Mouse (Mus musculus): ENCODE measurements around the gene Tle2. TPM values are rescaled to one million over a fixed set of nuclear protein-coding genes. Genes with fewer than 3 reads are reported as not detected.
A peak's percentile ranks its signal among the peaks of the same experiment; 100 is the strongest.

The Tle2 gene
- total RNA-seq, 1 experiment from 2014 or later: 1.5 TPM

DNA sequence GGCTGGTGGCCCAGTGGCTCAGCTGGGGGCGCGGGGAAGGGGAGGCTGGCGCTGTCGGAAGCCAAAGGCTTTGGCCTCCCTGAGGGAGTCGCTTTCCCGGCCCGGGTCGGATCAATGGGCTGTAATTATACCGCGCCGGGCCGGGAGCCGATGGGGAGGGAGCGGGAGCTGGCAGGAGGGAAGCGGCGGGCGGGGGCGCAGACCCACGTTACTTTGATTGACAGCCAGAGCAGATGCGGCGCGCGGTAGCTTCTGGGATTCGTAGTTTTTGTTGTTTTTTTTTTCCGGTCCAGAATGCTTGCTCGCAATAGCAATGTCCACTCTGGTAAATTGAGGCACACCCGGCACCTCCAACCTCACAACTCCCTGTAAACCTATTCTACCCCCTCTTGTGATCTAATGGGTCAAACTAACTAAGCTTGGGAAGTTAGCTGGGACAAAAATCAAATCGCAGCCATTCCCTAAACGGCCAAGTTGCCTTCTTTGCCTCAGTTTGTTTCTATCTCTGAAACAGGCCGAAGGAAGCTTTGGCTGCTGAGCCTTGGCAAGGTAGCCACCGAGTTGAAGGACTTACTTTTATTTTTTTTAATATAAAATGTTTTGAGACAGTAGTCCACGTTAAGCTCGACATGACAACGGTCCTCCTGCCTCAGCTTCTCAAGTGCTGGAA, 3.4 kb upstream of the Tle2 start:
- peak; percentile 44 for ATAC-seq (ENCODE audit: extremely low read depth, insufficient number of reproducible peaks, low FRiP score, poor library complexity, severe bottlenecking)

DNA sequence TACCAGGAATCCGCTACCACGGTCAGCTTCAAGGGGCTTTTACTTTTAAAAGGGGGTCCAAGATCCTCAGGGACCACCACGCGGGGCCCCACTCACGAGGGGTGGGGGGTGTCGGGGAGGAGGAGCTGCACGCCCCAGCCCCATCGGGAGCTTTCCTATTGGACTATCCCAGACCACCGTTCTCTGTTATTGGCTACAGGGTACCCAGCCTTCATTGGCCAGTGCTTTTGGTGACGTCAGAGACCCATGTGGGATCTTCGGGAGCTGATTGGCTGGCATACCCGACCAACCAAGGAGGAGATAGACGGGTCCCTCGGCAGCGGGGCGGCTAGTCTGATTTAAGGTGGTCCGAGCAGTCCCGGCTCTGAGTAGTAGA, 2.9 kb upstream of the Tle2 start:
- ATAC-seq (ENCODE audit: extremely low read depth, insufficient number of reproducible peaks, low FRiP score, poor library complexity, severe bottlenecking): peak; percentile 90

DNA sequence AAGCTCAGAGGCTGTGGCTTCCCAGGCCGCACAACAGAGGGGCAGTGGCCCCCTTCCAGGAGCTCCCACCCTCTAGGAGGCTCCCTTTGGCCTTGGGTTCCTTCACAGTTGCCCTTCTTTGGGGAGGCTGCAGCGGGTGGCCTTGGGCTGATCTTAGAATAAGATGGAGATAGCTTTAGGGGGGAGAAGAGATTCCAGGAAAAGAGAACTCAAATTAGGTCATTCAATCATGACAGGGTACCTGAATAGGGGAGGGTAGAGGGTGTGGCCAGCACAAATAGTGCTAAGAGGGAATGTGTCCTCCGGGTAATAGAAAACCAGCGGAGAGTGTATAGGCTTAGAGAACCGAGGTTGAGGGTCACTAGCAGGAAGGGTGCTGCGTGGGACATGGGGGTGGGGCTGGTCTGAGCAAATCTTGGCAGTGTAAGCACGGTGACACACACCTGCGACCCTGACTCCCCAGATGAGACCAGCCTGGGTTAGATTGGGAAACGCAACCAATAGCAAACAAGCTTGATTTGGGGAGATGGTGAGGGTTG, 2.2 kb upstream of the Tle2 start:
- no peak for ATAC-seq (ENCODE audit: extremely low read depth, insufficient number of reproducible peaks, low FRiP score, poor library complexity, severe bottlenecking)

DNA sequence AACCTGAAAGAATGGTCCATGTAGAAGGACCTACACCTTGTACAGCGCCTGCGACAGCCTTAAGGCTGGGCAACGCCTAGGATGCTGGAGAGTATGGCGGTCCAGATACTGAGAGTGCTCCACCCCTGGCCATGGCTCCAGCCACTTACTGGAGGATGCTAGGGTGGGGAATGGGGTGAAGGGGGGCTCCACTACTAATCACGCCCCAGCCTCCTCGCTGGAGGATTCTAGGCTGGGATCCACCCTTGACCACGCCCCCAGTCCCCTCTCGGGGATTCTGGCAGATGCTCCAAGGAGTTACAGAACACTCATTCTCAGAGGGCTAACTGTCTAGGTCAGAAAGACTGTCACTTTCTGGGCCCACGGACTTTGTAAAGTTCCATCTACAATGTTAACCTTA, 1.4 kb upstream of the Tle2 start:
- no peak for ATAC-seq (ENCODE audit: extremely low read depth, insufficient number of reproducible peaks, low FRiP score, poor library complexity, severe bottlenecking)

DNA sequence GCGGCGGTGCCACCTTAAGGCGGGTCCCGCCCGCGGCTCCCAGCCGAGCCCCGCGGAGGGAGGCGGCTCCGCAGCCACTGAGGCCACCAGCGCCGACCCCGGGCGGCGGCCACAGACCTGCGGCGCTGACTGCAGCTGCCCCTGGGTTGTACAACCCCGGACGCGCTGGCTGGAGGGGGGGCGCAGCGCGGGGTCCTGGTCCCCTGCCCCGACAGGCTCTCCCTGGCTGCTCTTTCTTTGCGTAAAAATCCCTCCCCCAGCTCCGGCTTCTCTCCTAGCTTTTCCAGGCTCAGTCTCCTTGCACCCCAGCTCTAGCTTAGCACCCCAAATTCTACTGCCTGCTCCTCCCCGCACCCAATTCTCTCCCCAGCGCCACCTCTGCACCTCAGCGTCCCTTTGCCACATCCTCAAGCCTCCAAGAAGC, 859 bp downstream of the Tle2 start:
- ATAC-seq (ENCODE audit: extremely low read depth, insufficient number of reproducible peaks, low FRiP score, poor library complexity, severe bottlenecking): no peak

DNA sequence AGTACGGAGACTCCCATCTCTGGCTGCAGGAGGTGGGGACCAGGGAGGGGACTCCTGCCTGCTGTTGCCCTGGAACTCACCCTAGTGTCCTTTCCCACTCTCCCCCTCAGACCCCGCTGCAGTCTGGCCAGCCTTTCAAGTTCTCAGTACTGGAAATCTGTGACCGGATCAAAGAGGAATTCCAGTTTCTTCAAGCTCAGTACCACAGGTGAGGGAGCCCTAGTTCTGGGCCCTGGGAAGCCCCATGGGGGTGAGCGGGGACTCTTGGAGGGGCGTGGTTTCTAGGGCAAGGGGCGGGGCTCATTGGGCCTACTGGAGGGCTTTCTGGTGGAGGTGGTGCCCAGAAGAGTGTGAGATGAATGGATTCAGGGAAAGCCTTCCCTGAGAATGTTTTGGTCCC, 1.3 kb downstream of the Tle2 start:
- no peak for ATAC-seq (ENCODE audit: extremely low read depth, insufficient number of reproducible peaks, low FRiP score, poor library complexity, severe bottlenecking)

DNA sequence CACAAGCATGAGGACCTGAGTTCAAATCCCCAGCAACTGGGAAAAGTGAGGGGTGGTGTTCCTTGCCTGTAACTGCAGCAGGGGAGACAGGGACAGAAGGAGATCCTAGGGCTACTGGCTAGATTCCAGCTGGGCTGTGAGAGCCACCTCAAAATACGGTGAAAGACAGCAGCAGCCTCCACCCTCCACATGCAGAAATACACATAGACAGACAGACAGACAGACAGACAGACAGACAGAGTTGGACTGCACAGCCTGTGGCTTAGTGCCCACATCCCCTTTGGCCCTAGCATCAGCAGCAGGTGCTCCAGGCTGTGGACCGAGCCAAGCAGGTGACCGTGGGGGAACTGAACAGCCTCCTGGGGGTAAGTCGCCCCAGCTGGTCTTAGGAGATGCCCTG, 5.6 kb downstream of the Tle2 start:
- no peak for ATAC-seq (ENCODE audit: extremely low read depth, insufficient number of reproducible peaks, low FRiP score, poor library complexity, severe bottlenecking)

DNA sequence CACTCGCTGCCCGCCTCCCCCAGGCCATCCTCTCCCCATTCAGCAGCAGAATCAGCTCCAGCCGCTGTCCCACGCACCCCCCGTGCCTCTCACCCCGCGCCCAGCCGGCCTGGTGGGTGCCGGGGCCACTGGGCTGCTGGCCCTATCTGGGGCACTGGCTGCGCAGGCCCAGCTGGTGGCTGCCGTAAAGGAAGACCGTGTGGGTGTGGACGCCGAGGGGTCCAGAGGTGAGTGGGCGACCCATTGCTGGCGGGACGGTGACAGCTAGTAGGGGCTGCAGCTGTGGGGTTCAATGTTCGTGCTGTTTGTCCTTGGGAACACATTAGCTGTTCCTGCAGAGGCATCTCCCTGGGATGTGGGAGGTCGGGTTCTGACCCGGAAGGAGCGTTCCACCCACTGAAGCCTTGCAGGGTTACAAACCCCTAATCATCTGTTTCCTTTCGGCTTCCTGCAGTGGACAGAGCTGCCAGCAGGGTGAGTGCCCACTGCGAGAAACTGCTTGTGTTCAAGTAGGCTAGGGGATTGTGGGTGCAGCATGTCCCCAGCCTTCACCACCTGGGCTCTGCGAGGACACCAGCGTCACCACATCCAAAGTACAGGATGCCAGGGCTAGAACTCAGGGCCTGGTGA, 6.2 kb downstream of the Tle2 start:
- ATAC-seq (ENCODE audit: extremely low read depth, insufficient number of reproducible peaks, low FRiP score, poor library complexity, severe bottlenecking): peak; percentile 56

DNA sequence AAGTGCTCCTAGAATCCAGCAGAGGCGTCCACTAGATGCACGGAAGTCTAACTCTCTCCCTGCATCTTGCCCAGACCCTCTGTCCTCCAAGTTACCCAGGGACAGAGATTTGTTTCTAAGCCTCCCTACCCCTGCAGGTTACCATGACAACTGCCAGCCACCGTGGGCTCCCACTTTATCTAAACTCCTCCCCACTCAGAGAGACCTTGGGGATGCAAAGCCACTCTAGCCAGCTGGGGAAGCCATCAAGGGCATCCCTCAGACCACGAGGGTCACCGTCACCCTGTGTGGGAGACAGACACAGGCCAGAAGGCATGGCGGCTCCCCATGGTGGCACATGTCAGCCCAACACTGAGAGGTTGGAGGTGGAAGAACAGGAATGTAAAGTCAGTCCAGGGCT, 9.0 kb downstream of the Tle2 start:
- no peak for ATAC-seq (ENCODE audit: extremely low read depth, insufficient number of reproducible peaks, low FRiP score, poor library complexity, severe bottlenecking)

DNA sequence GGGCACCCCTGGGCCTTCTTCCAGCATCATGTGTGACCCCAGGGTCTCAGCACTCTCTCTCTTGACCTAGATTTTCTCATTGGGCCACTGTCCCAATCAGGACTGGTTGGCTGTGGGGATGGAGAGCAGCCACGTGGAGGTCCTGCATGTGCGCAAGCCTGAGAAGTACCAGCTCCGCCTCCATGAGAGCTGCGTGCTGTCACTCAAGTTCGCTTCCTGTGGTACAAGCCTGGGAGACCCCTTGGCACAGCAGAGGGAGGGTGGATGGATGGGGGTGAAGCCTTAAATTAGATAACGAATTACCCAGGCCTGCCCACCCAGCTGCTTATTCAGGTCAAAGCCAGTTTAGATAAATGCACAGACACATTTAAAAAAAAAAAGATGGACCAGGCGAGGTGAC, 14.4 kb downstream of the Tle2 start:
- no peak for ATAC-seq (ENCODE audit: extremely low read depth, insufficient number of reproducible peaks, low FRiP score, poor library complexity, severe bottlenecking)

DNA sequence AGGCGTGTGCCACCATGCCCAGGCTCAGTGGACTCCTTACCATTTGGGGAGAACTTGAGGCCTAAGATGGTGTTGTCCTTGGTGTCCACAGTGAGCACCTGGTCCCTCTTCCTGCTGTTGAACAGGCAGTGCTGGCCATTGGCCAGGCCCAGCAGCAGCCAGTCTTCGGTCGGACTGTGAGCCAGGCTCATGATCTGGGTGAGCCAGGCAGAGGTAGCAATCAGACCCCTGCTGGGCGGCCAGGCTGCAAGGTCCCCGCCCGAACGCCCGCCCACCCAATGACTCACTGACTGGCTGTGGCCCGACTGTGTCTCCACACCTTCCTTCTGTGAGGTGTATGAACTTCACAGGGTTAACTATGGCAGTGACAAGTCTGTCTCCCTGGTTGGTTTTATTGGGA, 17.5 kb downstream of the Tle2 start:
- no peak for ATAC-seq (ENCODE audit: extremely low read depth, insufficient number of reproducible peaks, low FRiP score, poor library complexity, severe bottlenecking)

DNA sequence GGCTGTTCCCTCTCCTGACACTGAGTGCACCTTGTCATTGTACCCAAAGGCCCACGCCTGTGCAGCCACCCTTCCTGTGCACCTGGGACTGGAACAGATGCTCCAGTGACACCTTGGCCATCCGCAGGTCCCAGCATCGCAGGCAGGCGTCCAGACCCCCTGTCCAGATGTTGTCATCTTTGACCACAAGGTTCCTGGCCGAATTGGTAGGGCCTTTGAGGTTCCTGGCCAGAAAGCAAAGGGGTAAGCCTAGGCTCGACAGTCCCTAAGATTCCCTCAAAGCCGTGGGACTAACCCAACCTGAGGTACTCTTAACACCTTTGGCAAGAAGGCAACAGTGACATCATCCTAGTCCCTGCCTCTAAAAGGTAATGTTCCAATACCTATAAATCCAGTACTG, 18.3 kb downstream of the Tle2 start:
- no peak for ATAC-seq (ENCODE audit: extremely low read depth, insufficient number of reproducible peaks, low FRiP score, poor library complexity, severe bottlenecking)

DNA sequence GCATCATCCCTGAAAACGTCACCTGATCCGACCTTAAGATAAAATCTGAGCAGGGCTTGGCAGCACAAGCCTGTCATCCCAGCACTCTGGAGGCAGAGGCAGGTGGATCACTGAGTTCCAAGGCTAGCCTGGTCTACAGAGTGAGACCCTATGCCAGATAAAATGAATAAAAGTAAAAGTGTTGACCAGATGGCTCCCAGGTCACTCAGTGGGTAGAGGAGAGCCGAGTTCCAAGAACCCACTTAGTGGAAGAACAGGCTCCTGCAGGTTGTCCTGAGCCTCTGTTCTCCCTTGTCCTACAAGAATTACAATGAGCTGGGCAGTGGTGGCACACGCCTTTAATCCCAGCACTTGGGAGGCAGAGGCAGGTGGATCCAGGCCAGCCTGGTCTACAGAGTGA, 18.9 kb downstream of the Tle2 start:
- no peak for ATAC-seq (ENCODE audit: extremely low read depth, insufficient number of reproducible peaks, low FRiP score, poor library complexity, severe bottlenecking)

DNA sequence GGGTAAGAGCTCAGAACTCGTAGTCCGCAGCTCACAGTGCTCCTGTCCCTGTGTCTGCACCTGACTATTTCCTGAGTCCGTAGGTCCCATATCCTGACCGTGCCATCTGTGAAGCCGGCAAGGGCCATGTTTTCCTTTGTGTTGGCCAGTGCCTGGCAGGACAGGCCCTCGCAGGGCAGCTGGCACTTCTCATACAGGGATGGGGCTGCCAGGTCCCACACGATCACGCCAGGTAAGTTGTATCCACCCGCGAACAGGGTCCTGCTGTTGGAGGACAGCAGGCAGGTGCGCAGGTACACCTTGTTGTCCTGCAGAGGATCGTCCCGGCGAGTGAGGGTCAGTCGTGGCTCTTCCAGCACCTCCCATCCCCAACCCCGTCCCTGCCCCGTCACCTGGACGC, 19.6 kb downstream of the Tle2 start:
- ATAC-seq (ENCODE audit: extremely low read depth, insufficient number of reproducible peaks, low FRiP score, poor library complexity, severe bottlenecking): no peak

DNA sequence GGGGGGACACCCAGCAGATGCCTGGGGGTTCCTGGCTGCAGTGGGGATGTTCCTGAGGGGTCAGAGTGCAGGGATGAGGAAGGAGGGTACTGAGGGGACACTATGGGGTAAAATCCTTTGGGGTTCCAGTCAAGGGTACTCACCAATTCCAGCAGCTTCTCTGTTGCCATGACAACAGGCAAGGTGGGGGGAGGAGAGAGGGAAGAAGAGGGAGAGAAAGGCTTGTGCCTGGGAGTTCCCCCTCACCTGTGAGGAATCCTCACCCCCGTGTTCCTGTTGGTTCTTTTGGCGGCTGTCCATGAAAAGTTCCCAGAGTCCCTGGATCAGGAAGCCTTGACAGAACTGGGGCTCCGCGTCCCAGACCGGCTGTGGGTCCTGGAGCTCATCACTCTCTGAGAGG, 21.2 kb downstream of the Tle2 start:
- no peak for ATAC-seq (ENCODE audit: extremely low read depth, insufficient number of reproducible peaks, low FRiP score, poor library complexity, severe bottlenecking)

DNA sequence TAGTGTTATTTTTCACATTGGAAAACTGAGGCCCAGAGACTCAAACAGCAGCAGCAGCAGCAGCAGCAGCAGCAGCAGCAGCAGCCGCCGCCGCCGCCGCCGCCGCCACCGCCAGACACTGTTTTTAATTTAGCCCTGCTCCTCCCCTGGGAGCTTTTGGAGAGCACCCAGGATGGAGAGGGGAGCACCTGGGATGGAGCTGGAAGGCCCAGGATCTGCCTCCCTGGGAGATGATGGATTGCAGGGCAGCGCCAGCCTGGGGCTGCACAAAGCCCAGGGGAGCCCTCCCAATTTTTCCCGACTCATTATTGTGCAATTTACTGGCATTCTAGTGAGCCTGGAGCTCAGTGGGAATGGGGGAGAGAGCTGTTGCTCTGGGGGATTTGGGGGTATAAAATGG, 22.2 kb downstream of the Tle2 start:
- no peak for ATAC-seq (ENCODE audit: extremely low read depth, insufficient number of reproducible peaks, low FRiP score, poor library complexity, severe bottlenecking)

DNA sequence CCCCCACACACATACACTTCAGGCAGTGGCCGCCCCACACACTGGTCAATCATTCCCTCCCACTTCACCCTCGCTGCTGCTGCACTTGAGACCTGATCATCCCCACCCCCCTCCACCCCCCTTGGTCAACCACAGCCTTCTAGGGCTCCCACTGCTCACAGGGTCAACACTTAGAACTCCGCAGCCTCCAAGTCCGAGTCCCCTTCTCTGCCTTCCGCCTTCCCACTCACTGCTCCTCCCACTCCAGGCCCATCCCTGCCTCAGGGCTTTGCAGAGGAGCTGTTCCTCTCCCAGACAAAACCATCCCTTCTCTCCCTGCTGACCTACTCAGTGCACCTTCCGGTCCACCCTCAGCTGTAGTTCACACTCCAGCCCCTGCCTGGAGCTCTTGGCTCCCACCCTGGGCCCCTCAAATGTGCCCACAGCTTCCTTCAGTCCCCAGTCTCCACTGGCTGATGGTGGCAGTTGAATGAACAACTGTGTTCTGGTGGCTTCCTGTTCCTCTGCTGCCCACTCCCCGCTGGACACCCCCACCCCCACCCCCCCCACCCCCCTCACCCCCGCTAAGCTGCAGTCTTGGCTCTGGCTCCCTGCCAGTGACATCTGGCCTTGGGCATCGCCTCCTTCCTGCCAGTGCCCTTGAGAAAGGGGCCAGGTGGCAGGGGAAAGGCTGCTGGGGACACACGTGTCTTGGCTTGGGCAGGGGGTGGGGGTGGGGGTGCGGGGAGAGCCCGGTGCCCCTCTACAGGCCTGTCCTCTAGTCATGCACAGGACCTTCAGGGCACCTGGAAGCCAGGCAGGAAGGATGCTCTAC, 23.0 kb downstream of the Tle2 start:
- no peak for ATAC-seq (ENCODE audit: extremely low read depth, insufficient number of reproducible peaks, low FRiP score, poor library complexity, severe bottlenecking)

DNA sequence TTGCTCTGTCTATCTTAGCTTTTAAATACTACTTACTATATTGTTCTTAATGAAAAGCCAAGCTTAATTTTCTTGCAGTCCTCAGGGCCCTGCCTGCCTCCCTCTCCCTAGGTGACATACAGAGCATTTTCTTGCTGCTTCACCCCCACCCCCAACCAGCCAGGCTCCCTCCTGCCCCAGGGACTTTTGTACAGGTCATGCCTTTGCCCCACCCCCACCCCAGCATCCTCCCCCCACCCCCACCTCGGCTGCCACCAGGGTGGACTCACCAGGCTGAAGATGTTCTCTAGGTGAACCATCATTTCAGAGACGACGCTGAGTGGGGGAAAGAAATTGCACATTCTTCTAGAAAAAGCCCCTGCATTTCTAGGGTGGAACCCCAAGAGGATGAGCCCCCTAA, 24.0 kb downstream of the Tle2 start:
- no peak for ATAC-seq (ENCODE audit: extremely low read depth, insufficient number of reproducible peaks, low FRiP score, poor library complexity, severe bottlenecking)

DNA sequence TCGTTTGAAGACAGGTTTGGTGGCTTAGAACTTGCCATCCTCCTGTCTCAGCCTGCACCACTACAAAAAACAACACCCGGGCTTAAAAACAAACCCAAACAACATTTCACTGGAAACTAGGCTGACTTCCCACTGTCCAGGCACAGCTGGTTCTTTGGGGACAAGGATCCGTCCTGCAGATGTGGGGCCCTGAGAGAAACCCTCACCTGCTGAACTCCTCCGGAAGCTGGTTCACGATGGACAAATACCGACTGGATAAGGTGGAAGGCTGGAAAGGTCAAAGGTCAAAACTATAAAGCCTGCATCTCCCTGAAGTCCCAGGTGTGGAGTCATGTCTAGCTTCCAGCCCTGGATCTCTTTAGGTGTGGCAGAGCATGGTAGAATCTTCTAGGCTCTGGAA, 24.5 kb downstream of the Tle2 start:
- ATAC-seq (ENCODE audit: extremely low read depth, insufficient number of reproducible peaks, low FRiP score, poor library complexity, severe bottlenecking): no peak

DNA sequence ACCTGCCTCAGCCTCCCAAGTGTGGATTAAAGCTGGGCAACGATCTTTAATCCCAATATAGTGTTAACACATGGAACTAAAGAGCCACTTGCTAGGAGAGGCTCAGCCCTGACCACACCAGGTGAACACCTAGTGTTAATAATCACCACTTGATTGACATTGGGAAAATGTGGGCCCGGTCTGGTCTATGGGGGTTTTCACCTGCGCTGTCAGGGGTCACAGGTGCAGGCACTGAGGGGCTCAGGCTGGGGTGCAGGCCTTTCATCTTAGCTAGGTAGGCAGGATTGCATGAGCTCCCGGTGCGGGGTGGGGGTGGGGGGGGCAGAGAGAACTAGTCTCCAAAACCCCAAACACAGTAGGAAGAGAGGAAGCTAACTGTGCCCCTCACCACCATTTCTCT, 25.3 kb downstream of the Tle2 start:
- ATAC-seq (ENCODE audit: extremely low read depth, insufficient number of reproducible peaks, low FRiP score, poor library complexity, severe bottlenecking): no peak

Data from neutrophil, adult 5-6 weeks (primary cell).